ENCODE assay signal across 15 mouse cellular contexts in genomic region chrX:79651091-79651490, GRCm38 (mm10). TPM values are rescaled to one million over a fixed set of nuclear protein-coding genes. Genes with fewer than 3 reads are reported as not detected.
A peak's percentile ranks its signal among the peaks of the same experiment; 100 is the strongest.
DNase-seq lines count a peak whose midpoint lies in the region; ATAC-seq lines count a peak whose summit lies in the region.
"Had no signal": no experiment of that assay in that cellular context is flagged by ENCODE, and none has a peak within 500 bp of the region (broad histone marks: within the 10 kb centered on the region; RNA-seq: fewer than 3 reads in every experiment).

No protein-coding gene starts in this region.

- no peaks in the 10 kb centered on the region for H3K9me3 ChIP-seq in midbrain, embryonic 14.5 days (ENCODE audit: control insufficient read depth, low read length)
- H3K9me3 ChIP-seq in midbrain, embryonic 13.5 days, result no peaks in the 10 kb centered on the region
- H3K9me3 ChIP-seq in embryonic facial prominence, embryonic 10.5 days, result no peaks in the 10 kb centered on the region
- no peaks in the 10 kb centered on the region for H3K9me3 ChIP-seq in midbrain, embryonic 11.5 days (ENCODE audit: control insufficient read depth, low read length)
- H3K9me3 ChIP-seq: forebrain, embryonic 15.5 days; kidney, embryonic 15.5 days had no signal

- no peak overlapping the region for H3K4me3 ChIP-seq in midbrain, embryonic 14.5 days (replicated peaks; ENCODE audit: low read depth, low read length)
- no peak overlapping the region for H3K4me3 ChIP-seq in midbrain, embryonic 13.5 days (replicated peaks)
- no peak overlapping the region for H3K4me3 ChIP-seq in embryonic facial prominence, embryonic 10.5 days
- H3K4me3 ChIP-seq in midbrain, embryonic 11.5 days (ENCODE audit: low read depth, low read length), result no peak overlapping the region
- H3K4me3 ChIP-seq: forebrain, embryonic 15.5 days; kidney, embryonic 15.5 days; myocyte had no signal

- H3K9ac ChIP-seq in midbrain, embryonic 14.5 days (replicated peaks; ENCODE audit: low read length), result no peak overlapping the region
- H3K9ac ChIP-seq in midbrain, embryonic 13.5 days (replicated peaks), result no peak overlapping the region
- no peak overlapping the region for H3K9ac ChIP-seq in midbrain, embryonic 11.5 days (ENCODE audit: low read length)
- H3K9ac ChIP-seq: forebrain, embryonic 15.5 days; kidney, embryonic 15.5 days; liver, postnatal 0 days had no signal

- H3K36me3 ChIP-seq in midbrain, embryonic 14.5 days (ENCODE audit: control insufficient read depth, insufficient read depth, low read length), result no peaks in the 10 kb centered on the region
- H3K36me3 ChIP-seq in midbrain, embryonic 13.5 days, result no peaks in the 10 kb centered on the region
- no peaks in the 10 kb centered on the region for H3K36me3 ChIP-seq in embryonic facial prominence, embryonic 10.5 days (replicated peaks)
- H3K36me3 ChIP-seq in midbrain, embryonic 11.5 days (ENCODE audit: control insufficient read depth, insufficient read depth, low read length), result no peaks in the 10 kb centered on the region
- H3K36me3 ChIP-seq: forebrain, embryonic 15.5 days; kidney, embryonic 15.5 days had no signal

- H3K27me3 ChIP-seq in midbrain, embryonic 14.5 days (ENCODE audit: control insufficient read depth, insufficient read depth, low read length), result no peaks in the 10 kb centered on the region
- H3K27me3 ChIP-seq in midbrain, embryonic 13.5 days, result no peaks in the 10 kb centered on the region
- H3K27me3 ChIP-seq in embryonic facial prominence, embryonic 10.5 days (replicated peaks; ENCODE audit: low read depth, poor library complexity, severe bottlenecking), result no peaks in the 10 kb centered on the region
- H3K27me3 ChIP-seq in midbrain, embryonic 11.5 days (ENCODE audit: control insufficient read depth, insufficient read depth, low read length), result no peaks in the 10 kb centered on the region
- H3K27me3 ChIP-seq: forebrain, embryonic 15.5 days; kidney, embryonic 15.5 days had no signal

- no peak for ATAC-seq in midbrain, embryonic 14.5 days (ENCODE audit: low FRiP score, low TSS enrichment)
- no peak for ATAC-seq in midbrain, embryonic 13.5 days
- no peak for ATAC-seq in midbrain, embryonic 11.5 days (ENCODE audit: low FRiP score)
- ATAC-seq: forebrain, embryonic 15.5 days; liver, postnatal 0 days had no signal

- peak; percentile 1 for DNase-seq in midbrain, embryonic 14.5 days
- DNase-seq in adipocyte (ENCODE audit: low spot score), result peak; percentile 65
- peak; percentile 14 for DNase-seq in embryonic facial prominence, embryonic 10.5 days (ENCODE audit: low spot score)
- DNase-seq in skeletal muscle tissue, adult 2 months (ENCODE audit: low read depth, low spot score), result peak; percentile 30
- DNase-seq in midbrain, embryonic 11.5 days (ENCODE audit: low spot score, missing footprints), result no peak
- no peak for DNase-seq in frontal cortex, adult 2 months (ENCODE audit: extremely low spot score in 1 of 2, low spot score in 1 of 2)
- DNase-seq: cerebellum, adult 18-20 months; liver, postnatal 0 days; right cerebral cortex, postnatal 14 days; thymus, postnatal 25 days had no signal

- 52% methylated on average over 2 of the region's 2 CpGs for WGBS in midbrain, embryonic 14.5 days
- 47% methylated on average over 2 of the region's 2 CpGs for WGBS in midbrain, embryonic 13.5 days
- 42% methylated on average over 2 of the region's 2 CpGs for WGBS in embryonic facial prominence, embryonic 10.5 days
- WGBS in midbrain, embryonic 11.5 days, result 72% methylated on average over 2 of the region's 2 CpGs

- no peaks in the 10 kb centered on the region for H3K4me1 ChIP-seq in midbrain, embryonic 14.5 days (ENCODE audit: control insufficient read depth, insufficient read depth, low read length)
- H3K4me1 ChIP-seq in midbrain, embryonic 13.5 days (replicated peaks), result no peaks in the 10 kb centered on the region
- H3K4me1 ChIP-seq in embryonic facial prominence, embryonic 10.5 days, result no peaks in the 10 kb centered on the region
- H3K4me1 ChIP-seq in midbrain, embryonic 11.5 days (ENCODE audit: control insufficient read depth, insufficient read depth, low read length), result no peaks in the 10 kb centered on the region
- H3K4me1 ChIP-seq: forebrain, embryonic 15.5 days; kidney, embryonic 15.5 days had no signal

- H3K27ac ChIP-seq in midbrain, embryonic 14.5 days (replicated peaks; ENCODE audit: low read depth, low read length), result no peak overlapping the region
- H3K27ac ChIP-seq in midbrain, embryonic 13.5 days, result no peak overlapping the region
- no peak overlapping the region for H3K27ac ChIP-seq in embryonic facial prominence, embryonic 10.5 days (replicated peaks)
- no peak overlapping the region for H3K27ac ChIP-seq in midbrain, embryonic 11.5 days (ENCODE audit: low read depth, low read length)
- H3K27ac ChIP-seq: forebrain, embryonic 15.5 days; kidney, embryonic 15.5 days had no signal

- no peak overlapping the region for H3K4me2 ChIP-seq in midbrain, embryonic 14.5 days (ENCODE audit: low read length)
- H3K4me2 ChIP-seq in midbrain, embryonic 13.5 days (replicated peaks), result no peak overlapping the region
- H3K4me2 ChIP-seq in midbrain, embryonic 11.5 days, result no peak overlapping the region
- H3K4me2 ChIP-seq: forebrain, embryonic 15.5 days; kidney, embryonic 15.5 days had no signal

RNA-seq across cellular contexts. Expression of gene Mageb16, which starts 20.1 kb away (rescaled TPM):
- polyA plus RNA-seq in midbrain, embryonic 14.5 days (2014; fragmentation: Nextera tagmentation; extraction: Ambion mirVana), result 0.23 TPM in 1 of 2 replicates, not detected in the other
- polyA plus RNA-seq in midbrain, embryonic 13.5 days (2015; fragmentation: Nextera tagmentation; extraction: Ambion mirVana), result 0.15 TPM in 1 of 2 replicates, not detected in the other
- polyA plus RNA-seq in embryonic facial prominence, embryonic 10.5 days (2016; fragmentation: Nextera tagmentation; extraction: Ambion mirVana), result 0.19 TPM in 1 of 2 replicates, not detected in the other
- not detected in 2 replicates for polyA plus RNA-seq in midbrain, embryonic 11.5 days (2014; fragmentation: Nextera tagmentation; extraction: Ambion mirVana)
- 0.32 and 0.65 TPM in 2 replicates for polyA plus RNA-seq in frontal cortex, adult 2 months (2012; rRNA removed)
- polyA plus RNA-seq: heart, embryonic 16.5 days; myocyte had no signal

Comparison
In these comparisons a context has a peak if more than half of its experiments do, and no peak if none do; other contexts are left out.
1. DNase-seq: peak in midbrain, embryonic 14.5 days (single experiment), adipocyte (single experiment), embryonic facial prominence, embryonic 10.5 days (single experiment) and skeletal muscle tissue, adult 2 months (single experiment); none in midbrain, embryonic 11.5 days (single experiment) and frontal cortex, adult 2 months (0 of 2).